Mouse (Mus musculus): ENCODE measurements around the gene Tmco4.

Gene Tmco4

GRCm38 (mm10) chr4:139020385-139020784 lies 47.7 kb downstream of the Tmco4 start:
- DNase-seq (ENCODE audit: low read depth, low spot score), result no peak
- H3K36me3 ChIP-seq (ENCODE audit: control insufficient read depth, insufficient read depth, low read length, poor library complexity, severe bottlenecking), result peaks cover 9% of the 10 kb centered on the region
- H3K27me3 ChIP-seq (ENCODE audit: control insufficient read depth, insufficient read depth, low read length, poor library complexity, severe bottlenecking), result no peaks in the 10 kb centered on the region

GRCm38 (mm10) chr4:139024379-139024778 lies 51.7 kb downstream of the Tmco4 start:
- no peak for DNase-seq (ENCODE audit: low read depth, low spot score)
- Histone ChIP-seq H3K27me3 (ENCODE audit: control insufficient read depth, insufficient read depth, low read length, poor library complexity, severe bottlenecking) (no peaks in the 10 kb centered on the region), H3K36me3 (ENCODE audit: control insufficient read depth, insufficient read depth, low read length, poor library complexity, severe bottlenecking) (peaks cover 13% of the 10 kb centered on the region)

- Histone ChIP-seq H3K36me3 (ENCODE audit: control insufficient read depth, insufficient read depth, low read length, poor library complexity, severe bottlenecking) (peaks cover 11% of the 10 kb centered on the region), H3K27me3 (ENCODE audit: control insufficient read depth, insufficient read depth, low read length, poor library complexity, severe bottlenecking) (no peaks in the 10 kb centered on the region)
- DNase-seq (ENCODE audit: low read depth, low spot score), result no peak
Observed at GRCm38 (mm10) chr4:139030675-139031074, 58.0 kb downstream of the Tmco4 start.

GRCm38 (mm10) chr4:139032521-139032920 lies 59.8 kb downstream of the Tmco4 start:
- Histone ChIP-seq H3K36me3 (ENCODE audit: control insufficient read depth, insufficient read depth, low read length, poor library complexity, severe bottlenecking) (peaks cover 13% of the 10 kb centered on the region), H3K27me3 (ENCODE audit: control insufficient read depth, insufficient read depth, low read length, poor library complexity, severe bottlenecking) (no peaks in the 10 kb centered on the region)
- no peak for DNase-seq (ENCODE audit: low read depth, low spot score)

DNA sequence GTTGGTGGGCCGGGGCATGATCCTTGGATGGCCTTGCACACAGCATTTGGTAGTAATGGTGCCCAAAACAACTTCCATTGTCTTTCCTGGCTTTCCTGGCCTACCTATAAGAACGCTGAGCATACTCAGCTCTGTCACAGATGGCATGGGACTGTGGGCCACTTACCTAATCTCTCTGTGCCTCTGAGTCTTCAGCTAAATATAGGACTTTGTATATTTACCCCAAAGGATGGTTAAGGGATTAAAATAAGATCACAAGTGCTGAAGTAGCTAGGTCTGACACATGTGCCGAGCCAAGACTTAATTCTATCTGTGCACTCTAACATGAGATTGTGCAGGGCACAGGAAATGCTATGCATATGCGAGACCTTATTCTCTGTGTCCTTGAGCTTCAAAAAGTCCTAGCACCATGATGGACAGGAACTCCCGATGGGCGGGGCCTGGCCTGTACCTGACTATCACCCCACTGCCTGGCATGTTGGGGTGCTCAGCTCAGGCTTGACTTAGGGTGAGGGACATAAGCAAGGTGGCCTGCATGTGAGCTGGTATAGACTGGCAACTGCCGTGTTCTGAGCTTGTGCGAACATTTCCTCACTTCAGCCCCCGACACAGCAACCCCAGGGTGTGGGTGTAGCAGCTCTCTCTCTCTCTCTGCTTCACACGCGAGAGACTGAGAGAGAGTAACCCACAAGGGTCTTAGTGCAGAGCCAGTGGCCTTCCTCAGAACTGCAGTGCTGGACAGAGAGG lies 60.7 kb downstream of the Tmco4 start:
- Histone ChIP-seq H3K27me3 (ENCODE audit: control insufficient read depth, insufficient read depth, low read length, poor library complexity, severe bottlenecking) (no peaks in the 10 kb centered on the region), H3K36me3 (ENCODE audit: control insufficient read depth, insufficient read depth, low read length, poor library complexity, severe bottlenecking) (peaks cover 11% of the 10 kb centered on the region)
- no peak for DNase-seq (ENCODE audit: low read depth, low spot score)

DNA sequence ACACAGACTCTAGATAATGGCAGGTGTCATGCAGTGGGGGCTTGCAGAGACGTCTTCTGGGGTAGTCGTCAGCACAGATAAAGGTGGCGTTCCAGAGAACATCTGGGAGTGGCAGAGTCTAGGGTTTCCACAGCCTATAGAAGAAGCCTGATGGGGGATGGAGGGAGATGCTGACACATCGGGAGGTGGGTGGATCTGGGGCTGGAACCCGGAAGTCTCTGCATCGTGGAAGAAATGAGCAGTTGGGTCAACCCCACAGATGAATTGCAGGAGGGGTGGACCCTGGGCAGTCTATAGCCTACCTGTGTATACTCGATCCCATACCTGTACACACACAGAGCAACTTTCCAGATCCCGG lies 61.3 kb downstream of the Tmco4 start:
- DNase-seq (ENCODE audit: low read depth, low spot score), result no peak
- H3K27me3 ChIP-seq (ENCODE audit: control insufficient read depth, insufficient read depth, low read length, poor library complexity, severe bottlenecking), result no peaks in the 10 kb centered on the region
- H3K36me3 ChIP-seq (ENCODE audit: control insufficient read depth, insufficient read depth, low read length, poor library complexity, severe bottlenecking), result peaks cover 10% of the 10 kb centered on the region

DNA sequence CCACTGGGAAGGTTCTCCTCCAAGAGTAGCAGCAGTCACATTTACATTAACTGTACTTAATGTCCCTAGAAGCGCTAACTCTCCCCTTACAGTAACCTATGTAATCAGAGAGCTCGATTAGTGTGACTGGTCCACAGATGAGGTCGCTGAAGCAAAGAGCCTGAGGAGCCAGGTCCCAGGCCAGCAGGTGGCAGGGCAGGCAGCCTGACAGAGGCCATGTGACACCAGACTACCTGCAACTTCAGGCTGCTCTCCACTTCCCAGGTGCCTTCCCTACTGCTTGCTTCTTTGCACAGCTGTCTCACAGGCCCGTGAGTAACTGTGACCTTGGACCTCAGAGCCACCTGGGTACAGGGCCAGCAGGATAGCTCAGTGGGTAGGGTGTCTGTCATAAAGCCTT lies 61.9 kb downstream of the Tmco4 start:
- no peaks in the 10 kb centered on the region for H3K27me3 ChIP-seq (ENCODE audit: control insufficient read depth, insufficient read depth, low read length, poor library complexity, severe bottlenecking)
- H3K36me3 ChIP-seq (ENCODE audit: control insufficient read depth, insufficient read depth, low read length, poor library complexity, severe bottlenecking), result peaks cover 9% of the 10 kb centered on the region
- no peak for DNase-seq (ENCODE audit: low read depth, low spot score)

DNA sequence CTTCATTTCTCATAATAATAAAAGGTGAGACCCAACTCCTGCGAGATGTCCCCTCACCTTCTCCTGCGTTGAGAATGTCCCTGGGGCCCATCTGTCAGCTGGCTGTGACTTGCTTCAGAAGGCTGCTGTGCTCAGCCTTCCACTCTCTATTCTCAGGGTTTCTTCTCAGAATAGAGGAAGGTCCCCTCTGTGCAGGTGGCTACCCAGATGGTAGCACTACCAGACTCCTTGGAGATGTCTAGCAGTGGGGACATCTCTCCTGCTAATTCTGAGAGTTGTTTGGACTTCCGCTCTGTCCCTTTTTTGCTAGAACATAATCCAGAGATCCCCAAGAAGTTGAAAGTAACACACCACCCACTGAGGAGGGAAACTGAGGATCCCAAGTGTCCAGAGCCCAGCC lies 62.3 kb downstream of the Tmco4 start:
- peaks cover 9% of the 10 kb centered on the region for H3K36me3 ChIP-seq (ENCODE audit: control insufficient read depth, insufficient read depth, low read length, poor library complexity, severe bottlenecking)
- DNase-seq (ENCODE audit: low read depth, low spot score), result no peak

DNA sequence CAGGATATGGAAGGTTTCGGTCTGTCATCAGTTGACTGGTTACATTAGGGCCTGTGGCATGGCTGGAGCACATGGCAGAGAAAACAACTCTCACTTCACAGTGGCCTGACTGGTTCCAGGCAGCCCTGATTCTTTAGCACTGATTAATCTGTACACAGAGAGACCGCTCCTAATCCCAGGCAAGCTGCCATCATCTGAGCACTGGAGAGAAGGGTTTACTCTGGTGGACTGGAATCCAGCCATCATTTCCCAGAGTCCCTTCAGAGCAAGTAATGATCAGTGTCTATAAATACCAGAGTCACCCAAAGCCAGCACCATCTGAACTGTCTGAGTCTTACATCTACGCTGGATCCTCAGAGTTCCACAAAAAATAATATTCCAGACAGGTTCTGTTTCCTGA lies 63.1 kb downstream of the Tmco4 start:
- no peak for DNase-seq (ENCODE audit: low read depth, low spot score)
- H3K36me3 ChIP-seq (ENCODE audit: control insufficient read depth, insufficient read depth, low read length, poor library complexity, severe bottlenecking), result peaks cover 9% of the 10 kb centered on the region
- no peaks in the 10 kb centered on the region for H3K27me3 ChIP-seq (ENCODE audit: control insufficient read depth, insufficient read depth, low read length, poor library complexity, severe bottlenecking)

More for the DNA sequence above, 62.3 kb downstream of the Tmco4 start:
- no peaks in the 10 kb centered on the region for H3K27me3 ChIP-seq (ENCODE audit: control insufficient read depth, insufficient read depth, low read length, poor library complexity, severe bottlenecking)

- H3K27me3 ChIP-seq (ENCODE audit: control insufficient read depth, insufficient read depth, low read length, poor library complexity, severe bottlenecking), result no peaks in the 10 kb centered on the region
- no peak for DNase-seq (ENCODE audit: low read depth, low spot score)
- H3K36me3 ChIP-seq (ENCODE audit: control insufficient read depth, insufficient read depth, low read length, poor library complexity, severe bottlenecking), result peaks cover 8% of the 10 kb centered on the region
Observed at GRCm38 (mm10) chr4:139037795-139038607, 65.3 kb downstream of the Tmco4 start.

GRCm38 (mm10) chr4:139040084-139040839 lies 67.6 kb downstream of the Tmco4 start:
- H3K36me3 ChIP-seq (ENCODE audit: control insufficient read depth, insufficient read depth, low read length, poor library complexity, severe bottlenecking), result peaks cover 3% of the 10 kb centered on the region
- DNase-seq (ENCODE audit: low read depth, low spot score), result no peak
- no peaks in the 10 kb centered on the region for H3K27me3 ChIP-seq (ENCODE audit: control insufficient read depth, insufficient read depth, low read length, poor library complexity, severe bottlenecking)

- no peaks in the 10 kb centered on the region for H3K27me3 ChIP-seq (ENCODE audit: control insufficient read depth, insufficient read depth, low read length, poor library complexity, severe bottlenecking)
- no peak for DNase-seq (ENCODE audit: low read depth, low spot score)
- H3K36me3 ChIP-seq (ENCODE audit: control insufficient read depth, insufficient read depth, low read length, poor library complexity, severe bottlenecking), result peaks cover 1% of the 10 kb centered on the region
Observed at GRCm38 (mm10) chr4:139042611-139043010, 69.9 kb downstream of the Tmco4 start.

- H3K36me3 ChIP-seq (ENCODE audit: control insufficient read depth, insufficient read depth, low read length, poor library complexity, severe bottlenecking), result peaks cover 1% of the 10 kb centered on the region; the same call in 1 of the 2 replicates
- H3K27me3 ChIP-seq (ENCODE audit: control insufficient read depth, insufficient read depth, low read length, poor library complexity, severe bottlenecking), result no peaks in the 10 kb centered on the region
- DNase-seq (ENCODE audit: low read depth, low spot score), result no peak
Observed at GRCm38 (mm10) chr4:139043600-139043999, 70.9 kb downstream of the Tmco4 start.

GRCm38 (mm10) chr4:139044566-139044965 lies 71.9 kb downstream of the Tmco4 start:
- DNase-seq (ENCODE audit: low read depth, low spot score), result no peak
- Histone ChIP-seq H3K36me3 (ENCODE audit: control insufficient read depth, insufficient read depth, low read length, poor library complexity, severe bottlenecking) (peaks cover 1% of the 10 kb centered on the region; the same call in 1 of the 2 replicates), H3K27me3 (ENCODE audit: control insufficient read depth, insufficient read depth, low read length, poor library complexity, severe bottlenecking) (no peaks in the 10 kb centered on the region)

DNA sequence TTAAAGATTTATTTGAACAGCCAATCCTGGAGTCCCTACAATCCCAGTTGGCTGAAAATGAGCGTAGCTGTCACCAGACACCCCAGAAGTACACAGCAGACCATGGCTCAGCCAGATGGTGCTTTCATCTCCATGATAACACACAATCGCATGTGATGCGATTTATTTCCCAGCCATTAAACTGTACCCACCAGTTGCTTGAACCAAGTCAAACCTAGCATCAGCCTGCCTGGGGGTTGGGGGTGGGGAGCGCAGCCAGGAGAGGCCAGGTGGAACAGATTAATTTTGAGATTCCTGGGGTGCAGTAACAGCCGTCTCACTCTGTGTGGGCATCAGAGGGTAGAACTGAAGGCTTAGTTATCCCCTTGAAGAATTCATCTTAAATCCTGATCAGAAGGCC lies 73.7 kb downstream of the Tmco4 start:
- no peak for DNase-seq (ENCODE audit: low read depth, low spot score)
- H3K27me3 ChIP-seq (ENCODE audit: control insufficient read depth, insufficient read depth, low read length, poor library complexity, severe bottlenecking), result no peaks in the 10 kb centered on the region
- H3K36me3 ChIP-seq (ENCODE audit: control insufficient read depth, insufficient read depth, low read length, poor library complexity, severe bottlenecking), result peaks cover 1% of the 10 kb centered on the region; the same call in 1 of the 2 replicates
